Mouse (Mus musculus) testis, adult 2 months (tissue): ENCODE data around the gene Vwa3b.

Source experiments
- CTCF ChIP-seq: fragments of 200-500 bp; IDR thresholded peaks from 2 replicates; pipeline ENCODE4 v1.5.1; 2012; ENCODE audit warnings: low read depth, mild to moderate bottlenecking, inconsistent platforms, low read length, moderate library complexity; ENCODE audit not compliant: control insufficient read depth, insufficient read depth, insufficient replicate concordance
- POLR2A ChIP-seq: fragments of 200-500 bp; IDR thresholded peaks from 2 replicates; pipeline ENCODE4 v1.6.1; 2012; ENCODE audit warnings: low read depth, mild to moderate bottlenecking, inconsistent platforms, low read length, moderate library complexity; ENCODE audit not compliant: control insufficient read depth

- TF ChIP-seq CTCF, result no peak
- no peak for TF ChIP-seq POLR2A
These were observed 78.8 kb downstream of the Vwa3b start for GRCm38 (mm10) chr1:37105194-37105593.
